Mouse (Mus musculus) bone marrow macrophage, adult 2 months (primary cell): ENCODE data around the gene Degs1.

Source experiments
- CTCF ChIP-seq: IDR thresholded peaks from 2 replicates; pipeline ENCODE4 v1.5.1; 2012; ENCODE audit warnings: low read depth, mild to moderate bottlenecking, low read length, moderate library complexity
- POLR2A ChIP-seq: IDR thresholded peaks from 2 replicates; pipeline ENCODE4 v1.6.1; 2012; ENCODE audit warnings: mild to moderate bottlenecking, low read depth, low read length, borderline replicate concordance

DNA sequence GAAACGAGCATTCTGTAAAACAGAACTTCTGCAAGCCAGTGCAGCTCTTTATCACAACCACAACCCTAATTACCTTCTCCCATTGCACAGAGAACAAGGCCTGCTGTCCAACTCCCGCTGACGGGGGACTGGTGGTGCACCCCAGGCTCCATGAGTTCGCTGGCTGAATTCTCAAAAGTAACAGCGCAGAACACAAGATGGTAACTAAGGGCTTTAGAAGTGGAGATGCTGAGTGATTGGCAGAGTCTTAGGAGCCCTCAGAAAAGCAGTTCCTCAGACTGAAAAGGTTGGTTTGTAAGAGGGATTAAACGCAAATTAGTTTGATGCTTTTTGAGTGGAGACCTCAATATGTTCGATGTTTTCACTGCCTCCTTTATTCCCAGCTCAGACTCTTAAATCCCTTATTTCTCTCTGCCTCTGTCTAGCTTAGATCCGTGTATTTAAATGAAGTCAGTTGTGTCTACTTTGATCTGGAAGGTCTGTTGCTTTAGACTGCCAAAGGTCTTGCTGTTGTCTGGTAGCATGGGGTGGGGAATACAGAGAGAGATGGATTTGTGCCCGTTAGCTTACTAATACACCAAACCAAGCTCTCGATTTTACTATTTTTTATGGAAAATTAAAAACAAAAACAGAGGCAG is 30.0 kb downstream of the Degs1 start:
- TF ChIP-seq CTCF = no peak
- TF ChIP-seq POLR2A = no peak
